Mouse (Mus musculus) left cerebral cortex, postnatal 36 days (tissue): ENCODE data around the gene Dph1. TPM values are rescaled to one million over a fixed set of nuclear protein-coding genes. Genes with fewer than 3 reads are reported as not detected.
"Not testable (repeated sequence)": the region's sequence is repeated elsewhere in the genome, so short reads cannot be mapped to it uniquely, and the experiment has no call there.

Experiments
- DNase-seq, 2 experiments: peaks; one replicate each; pipeline ENCODE4 v3.0.0; 2021 to 2022; ENCODE audit warnings: low spot score in 2 of 2, mixed read lengths in 1 of 2
- intact Hi-C: fragments of 180-260 bp; cut with DNase I; formaldehyde crosslinking; loops from one replicate; pipeline ENCODE4 v1.15.1; 2025
- total RNA-seq, 2 experiments: library from RNA; stranded (reverse); gene quantifications; 2 replicates each; pipeline ENCODE4 v1.2.3; 2021

Gene Dph1
- total RNA-seq, 2 experiments from 2014 or later: 25.3 to 25.6 TPM

GRCm38 (mm10) chr11:75184573-75184972, 6.5 kb downstream of the Dph1 start:
- intact Hi-C loops: loop anchor here (1.0 kb wide), 1 partner anchor 17 kb away; no protein-coding TSS in a partner anchor

DNA sequence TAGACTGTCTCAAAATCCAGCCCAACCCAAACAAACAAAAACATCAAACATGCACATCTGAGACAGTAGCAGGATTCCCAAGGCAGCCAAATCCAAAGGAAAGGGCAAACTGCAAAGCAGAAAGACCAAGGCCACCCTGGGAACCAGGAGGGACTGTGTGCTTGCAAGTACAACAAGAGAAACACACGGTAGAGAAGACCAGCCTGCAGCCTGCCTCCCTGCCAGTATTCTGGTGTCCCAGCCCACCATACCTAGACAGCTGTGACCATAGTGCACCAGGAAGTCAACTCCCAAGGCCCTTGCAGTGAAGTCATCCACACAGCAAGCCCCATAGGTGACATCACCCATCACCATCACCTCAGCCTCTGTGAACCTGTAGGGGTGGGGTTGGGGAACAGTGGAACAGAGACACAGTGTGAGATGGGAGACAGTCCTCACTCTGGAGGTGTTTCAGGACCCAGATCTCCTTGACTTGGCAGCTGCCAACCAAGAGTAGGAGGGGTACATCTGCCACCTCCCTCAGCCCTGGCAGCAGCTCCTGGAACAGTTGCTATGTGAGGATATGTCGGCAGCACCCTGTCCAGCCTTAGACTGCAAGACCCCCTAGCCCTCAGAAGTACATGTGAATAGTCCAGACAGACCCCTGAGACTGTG, 7.0 kb downstream of the Dph1 start:
- intact Hi-C loops: loop anchor here (1.0 kb wide), 1 partner anchor 17 kb away; no protein-coding TSS in a partner anchor
- DNase-seq: peak; percentile 76 to 86

More at GRCm38 (mm10) chr11:75184573-75184972, 6.5 kb downstream of the Dph1 start:
- peak in 1 of 2 experiments; percentile 62 for DNase-seq

DNA sequence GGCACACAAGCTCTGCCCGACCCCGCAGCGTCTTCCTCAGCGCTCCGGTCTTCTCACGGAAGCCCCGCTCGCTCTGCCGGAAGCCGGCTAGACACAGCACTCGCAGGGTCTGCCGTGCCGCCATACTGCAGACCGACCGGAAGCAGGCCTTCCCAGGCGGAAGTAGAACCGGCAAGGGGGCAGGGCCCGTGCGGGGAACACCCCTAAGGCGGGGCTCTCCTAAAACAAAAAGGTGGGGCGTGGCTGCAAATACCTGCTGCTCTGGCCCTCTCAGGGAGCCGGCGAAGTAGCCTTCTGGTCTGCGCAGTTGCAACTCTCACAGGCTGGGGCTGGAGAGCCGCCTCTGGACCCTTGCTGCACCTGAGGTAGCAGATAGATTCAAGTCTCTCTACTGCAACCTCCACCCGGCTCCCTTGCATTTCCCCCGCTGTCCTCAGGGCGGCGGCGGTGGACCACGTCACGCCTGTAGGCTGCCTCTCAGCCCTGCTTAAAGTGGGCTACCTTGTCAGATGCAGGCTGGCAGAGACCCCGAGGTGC, 12.3 kb downstream of the Dph1 start, which contains the start of gene Ovca2:
Gene Ovca2, minus strand, starts transcription at position 164 of the 537 bp plus-strand sequence.
- peak; percentile 89 to 91 for DNase-seq

GRCm38 (mm10) chr11:75178011-75178410, 13.0 kb downstream of the Dph1 start:
- peak in 1 of 2 experiments; percentile 36 for DNase-seq
- intact Hi-C loops: loop anchor here (2.0 to 10.0 kb wide), 2 partner anchors 205 to 343 kb away; partner anchors contain the start of gene Mnt

More for the DNA sequence above, 12.3 kb downstream of the Dph1 start, which contains the start of gene Ovca2:
- intact Hi-C loops: loop anchor here (2.0 to 10.0 kb wide), 2 partner anchors 204 to 344 kb away; partner anchors contain the start of gene Mnt

GRCm38 (mm10) chr11:75174574-75174973, 16.5 kb downstream of the Dph1 start:
- not testable (repeated sequence) for DNase-seq
- intact Hi-C loops: loop anchor here (10.0 kb wide), 1 partner anchor 340 kb away; the partner anchor contains the start of gene Mnt

DNA sequence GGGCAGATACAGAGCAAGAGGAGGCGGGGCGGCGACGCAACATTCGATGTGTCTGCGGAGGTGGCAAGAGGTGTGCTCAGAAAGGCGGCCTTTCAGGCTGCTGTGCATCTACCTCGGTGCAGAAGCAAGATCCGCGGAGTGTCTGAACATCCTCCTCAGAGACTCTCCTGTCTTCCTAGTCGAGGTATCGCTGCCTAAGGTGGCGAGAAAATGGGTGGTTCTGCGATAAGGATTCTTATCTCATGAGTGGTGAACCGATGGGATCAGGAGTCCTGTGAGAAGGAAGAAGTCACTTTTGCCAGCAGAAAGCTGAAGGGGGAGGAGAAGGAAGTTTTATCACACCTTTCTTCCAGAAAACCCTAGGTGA, 17.3 kb downstream of the Dph1 start:
- no peak for DNase-seq
- intact Hi-C loops: loop anchor here (10.0 kb wide), 1 partner anchor 339 kb away; the partner anchor contains the start of gene Mnt

DNA sequence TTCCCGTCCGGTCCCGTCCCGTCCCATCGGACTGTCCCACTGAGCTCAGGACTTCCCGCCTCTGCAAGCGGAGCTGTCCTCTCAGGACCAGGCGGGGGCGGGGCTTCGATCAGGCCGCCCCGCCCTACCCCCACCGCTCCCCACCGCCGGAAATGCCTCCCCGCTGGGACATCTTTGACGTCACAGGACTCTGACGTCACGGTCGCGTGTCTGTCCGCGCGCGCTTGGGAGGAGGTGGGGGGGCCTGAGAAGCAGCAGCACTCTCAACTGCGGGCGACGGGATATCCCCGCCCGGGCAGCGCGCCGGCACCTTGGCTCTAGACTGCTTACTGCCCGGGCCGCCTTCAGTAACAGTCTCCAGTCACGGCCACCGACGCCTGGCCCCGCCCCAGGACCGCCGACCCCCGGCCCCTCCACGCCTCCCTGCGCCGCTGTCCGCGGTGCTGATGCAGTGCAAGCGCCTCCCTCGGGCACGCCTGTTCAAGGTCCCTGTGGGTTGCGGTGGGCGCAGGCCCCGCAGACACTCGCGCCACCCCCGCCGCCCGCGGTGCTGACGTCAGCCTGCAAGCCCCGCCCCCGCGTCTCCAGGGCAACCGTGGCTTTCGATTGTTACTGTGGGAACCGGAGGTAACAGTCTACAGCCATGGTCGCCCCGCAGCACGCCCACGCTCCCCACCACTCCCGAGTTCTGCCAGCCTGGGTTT, 17.8 kb downstream of the Dph1 start:
- intact Hi-C loops: loop anchor here (10.0 kb wide), 1 partner anchor 338 kb away; the partner anchor contains the start of gene Mnt
- DNase-seq: peak; percentile 94 to 96

DNA sequence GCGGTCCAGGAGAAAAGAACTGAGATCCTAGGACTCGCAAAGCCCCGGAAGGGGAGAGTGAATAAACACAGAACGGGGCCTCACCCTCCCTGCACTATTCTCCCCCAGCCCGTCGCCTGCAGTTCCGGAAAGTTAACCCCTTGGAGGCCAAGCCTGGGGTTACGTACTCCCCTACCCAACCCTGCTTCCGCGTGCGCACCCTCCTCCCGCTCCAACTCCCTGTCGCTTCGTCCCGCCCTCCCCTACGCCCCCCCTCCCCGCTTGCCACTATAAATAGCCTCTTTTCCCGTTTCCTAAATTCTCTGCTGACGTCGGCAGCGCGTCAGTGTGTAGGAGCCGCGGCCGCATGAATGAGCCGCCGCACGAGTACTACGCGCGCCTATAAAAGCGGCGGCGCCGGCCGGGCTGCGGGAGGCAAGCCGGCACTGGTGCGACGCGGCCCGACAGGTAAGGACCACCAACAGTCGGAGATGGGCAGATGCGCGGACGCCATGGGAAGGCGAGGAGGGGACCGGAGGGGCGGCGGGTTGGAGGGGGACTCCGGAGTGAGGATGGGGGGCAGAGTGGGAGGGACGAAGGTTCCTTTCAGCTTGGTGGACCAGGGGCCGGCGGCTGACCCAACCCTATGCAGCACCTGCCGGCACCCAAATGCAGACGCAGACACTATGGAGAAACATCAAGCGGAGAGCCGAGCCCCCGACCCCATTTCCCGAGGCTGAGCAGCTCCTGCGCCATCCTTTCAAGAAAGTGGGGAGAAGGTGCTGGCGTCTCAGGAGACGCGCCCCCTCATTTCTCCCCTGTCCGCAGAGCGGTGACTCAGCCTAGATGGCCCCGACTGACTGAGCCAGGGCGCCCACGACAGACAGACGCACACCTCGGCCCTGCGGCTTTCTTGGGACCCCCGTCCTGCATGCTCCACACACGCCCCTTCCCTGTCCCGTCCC, 18.6 kb downstream of the Dph1 start:
- intact Hi-C loops: loop anchor here (10.0 kb wide), 1 partner anchor 338 kb away; the partner anchor contains the start of gene Mnt
- peak in 1 of 2 experiments; percentile 84 for DNase-seq

DNA sequence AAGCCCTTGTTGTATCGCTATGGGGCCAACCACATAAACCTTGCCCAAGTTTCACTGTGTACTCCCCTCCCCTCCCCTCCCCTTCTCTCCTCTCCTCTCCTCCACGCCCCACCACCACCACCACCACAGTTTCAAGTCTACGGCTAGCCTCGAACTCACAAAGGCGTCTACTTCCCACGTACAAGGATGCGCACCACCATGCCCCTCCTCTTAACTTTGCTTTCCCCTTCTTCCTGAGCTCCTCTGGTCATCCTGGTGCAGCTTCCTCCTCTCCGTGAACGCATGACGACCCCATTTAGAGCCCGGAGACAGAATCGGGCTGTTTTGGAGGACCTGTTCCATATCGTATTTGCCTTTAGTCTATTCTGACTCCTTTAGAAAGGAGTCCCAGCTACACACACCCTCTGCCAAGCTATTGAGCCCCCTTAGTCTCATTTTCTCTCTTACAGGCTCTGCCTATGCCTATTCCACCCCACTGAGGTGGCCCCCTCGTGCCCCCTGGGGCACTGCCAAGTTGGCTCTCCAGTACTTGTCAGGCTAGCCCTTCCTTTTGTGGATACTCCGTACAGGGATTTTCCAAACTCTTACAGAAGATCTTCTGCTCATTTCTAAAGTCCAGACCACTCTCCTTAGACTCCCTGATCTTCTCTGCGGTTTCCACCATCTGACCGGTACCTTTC, 19.7 kb downstream of the Dph1 start:
- no peak for DNase-seq
- intact Hi-C loops: loop anchor here (10.0 kb wide), 1 partner anchor 337 kb away; the partner anchor contains the start of gene Mnt

DNA sequence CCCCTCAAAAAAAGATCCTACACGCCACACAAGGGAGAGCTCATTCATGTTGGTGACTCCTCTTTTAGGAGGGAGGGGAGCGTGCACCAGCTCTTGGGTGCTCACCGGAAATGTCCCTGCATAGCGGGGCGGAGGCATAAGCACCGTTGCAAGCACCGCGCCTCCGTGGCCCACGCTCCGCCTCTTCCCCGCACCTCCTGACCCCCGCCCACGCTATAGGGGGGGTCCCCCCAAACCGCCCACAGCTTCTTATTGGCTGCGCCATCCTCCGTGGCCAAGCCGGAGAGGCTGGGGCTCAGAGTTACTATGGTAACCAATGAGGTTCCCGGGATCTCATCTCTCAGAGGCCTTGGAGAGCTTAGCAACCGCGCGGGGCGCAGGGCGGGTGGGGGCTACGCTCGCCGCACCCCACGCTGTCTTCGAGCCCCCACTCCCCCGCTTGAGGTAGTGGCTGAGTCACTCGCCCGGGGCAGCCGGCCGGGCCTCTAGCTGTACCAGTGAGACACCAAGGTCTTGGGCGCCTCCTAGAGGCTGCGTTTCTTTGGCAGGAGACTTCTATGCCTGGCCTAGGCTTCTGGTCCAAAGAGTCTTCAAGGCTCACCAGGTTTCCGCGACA, 20.8 kb downstream of the Dph1 start:
- DNase-seq: peak; percentile 90
- intact Hi-C loops: loop anchor here (10.0 kb wide), 1 partner anchor 335 kb away; the partner anchor contains the start of gene Mnt

DNA sequence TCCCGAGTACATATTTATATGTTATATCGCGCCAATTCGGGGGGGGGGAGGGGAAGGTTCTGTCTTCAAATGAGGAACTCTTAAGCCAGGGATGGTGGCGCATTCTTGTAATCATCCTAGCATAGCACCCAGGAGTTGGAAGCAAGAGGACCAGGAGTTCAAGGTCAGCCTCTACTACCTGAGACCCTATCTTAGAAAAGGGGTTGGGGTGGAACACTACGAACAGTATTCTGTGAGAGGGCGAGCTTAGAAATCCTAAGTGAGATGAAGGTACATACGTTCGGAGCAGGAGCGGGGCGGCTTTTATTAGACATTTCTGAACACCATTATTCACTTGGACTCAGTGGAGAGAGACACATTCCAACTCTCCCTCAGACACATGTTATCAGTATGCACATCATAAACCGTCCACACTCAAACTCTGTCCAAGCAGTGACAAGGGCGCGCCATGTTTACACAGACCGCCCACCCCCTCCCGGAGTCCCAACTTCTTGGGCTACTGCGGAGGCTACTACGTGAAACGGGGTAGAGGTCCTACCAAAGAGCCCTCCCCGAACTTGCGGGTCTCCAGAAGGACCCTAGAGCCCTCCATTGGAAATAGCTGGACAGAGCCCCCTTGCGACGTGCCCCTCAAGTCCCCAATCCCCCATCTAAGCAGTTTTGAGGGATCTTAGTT, 21.5 kb downstream of the Dph1 start, which contains the start of gene Hic1:
Gene Hic1, minus strand, starts transcription at position 115 of the 676 bp plus-strand sequence.
- DNase-seq: no peak
- intact Hi-C loops: loop anchor here (10.0 kb wide), 1 partner anchor 335 kb away; the partner anchor contains the start of gene Mnt

- peak; percentile 79 to 83 for DNase-seq
- intact Hi-C loops: no loop called here
These were observed 22.3 kb downstream of the Dph1 start for GRCm38 (mm10) chr11:75168590-75169361.

DNA sequence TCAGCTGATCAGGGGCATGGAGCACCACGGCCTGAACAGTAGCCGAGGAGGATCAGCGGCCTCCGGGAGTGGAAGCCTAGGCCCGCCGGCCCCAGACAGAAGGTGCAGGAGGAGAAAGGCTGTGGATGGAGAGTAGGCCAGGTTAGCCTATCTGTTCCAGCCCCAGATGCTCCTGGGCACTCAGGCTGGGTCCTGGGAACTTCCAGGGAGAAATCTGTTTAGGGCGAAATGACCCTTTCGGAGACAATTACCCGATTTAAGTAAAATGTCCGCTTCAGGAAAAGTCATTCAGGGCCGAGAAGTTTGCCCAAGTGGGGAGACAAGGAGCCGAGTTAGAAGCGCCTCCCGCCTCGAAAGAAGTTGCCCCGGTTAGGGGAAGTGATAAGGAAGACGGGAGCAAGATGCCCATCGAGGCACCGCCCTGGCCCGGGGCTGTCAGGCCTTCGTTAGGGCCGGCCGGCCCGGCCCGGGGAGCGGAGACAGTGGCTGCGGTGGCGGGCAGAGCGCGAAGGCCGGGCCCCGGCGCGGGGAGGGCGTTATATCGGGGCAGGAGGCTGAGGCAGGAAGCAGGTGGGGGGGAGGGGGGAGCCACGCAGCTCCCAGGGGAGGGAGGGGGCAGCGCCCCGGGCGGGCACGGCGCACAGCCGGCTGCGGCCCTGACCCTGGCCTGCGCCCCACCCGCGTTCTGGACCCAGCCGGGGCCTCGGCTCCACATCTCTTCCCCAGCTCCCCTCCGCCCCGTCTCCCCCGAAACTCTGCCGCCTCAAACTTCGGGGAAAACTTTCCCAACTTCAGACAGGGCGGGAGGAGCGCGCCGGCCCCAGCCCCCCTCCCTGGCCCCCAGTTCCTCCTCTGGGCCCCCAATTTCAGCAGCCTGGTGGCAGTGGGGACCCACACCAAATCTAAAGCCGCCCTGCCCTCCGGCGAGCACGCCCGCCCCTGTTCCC, 23.1 kb downstream of the Dph1 start:
- no peak for DNase-seq
- intact Hi-C loops: loop anchor here (2.0 kb wide), 1 partner anchor 221 kb away; no protein-coding TSS in a partner anchor

- intact Hi-C loops: loop anchor here (2.0 kb wide), 1 partner anchor 220 kb away; no protein-coding TSS in a partner anchor
These were observed 24.0 kb downstream of the Dph1 start for GRCm38 (mm10) chr11:75166861-75167642.

More at GRCm38 (mm10) chr11:75166861-75167642, 24.0 kb downstream of the Dph1 start:
- DNase-seq: no peak
